Mouse (Mus musculus): ENCODE measurements around the gene Trip12.

Gene Trip12

GRCm38 (mm10) chr1:84859597-84859996 lies 19.3 kb upstream of the Trip12 start:
- no peak for DNase-seq

- no peak for DNase-seq
These were observed 15.4 kb upstream of the Trip12 start for GRCm38 (mm10) chr1:84855756-84856155.

- no peak for DNase-seq
These were observed 14.7 kb upstream of the Trip12 start for GRCm38 (mm10) chr1:84854966-84855365.

GRCm38 (mm10) chr1:84853721-84854120 lies 13.4 kb upstream of the Trip12 start:
- DNase-seq = no peak

- no peak for DNase-seq
These were observed 11.4 kb upstream of the Trip12 start for GRCm38 (mm10) chr1:84851512-84852235.

GRCm38 (mm10) chr1:84850471-84850870 lies 10.2 kb upstream of the Trip12 start:
- no peak for DNase-seq

- no peak for DNase-seq
These were observed 9.5 kb upstream of the Trip12 start for GRCm38 (mm10) chr1:84849804-84850203.

- DNase-seq = no peak
These were observed 8.6 kb upstream of the Trip12 start for GRCm38 (mm10) chr1:84848801-84849455.

- DNase-seq = no peak
These were observed 8.0 kb upstream of the Trip12 start for GRCm38 (mm10) chr1:84848335-84848734.

- DNase-seq = no peak
These were observed 7.4 kb upstream of the Trip12 start for GRCm38 (mm10) chr1:84847698-84848097.

GRCm38 (mm10) chr1:84843366-84843765 lies 3.0 kb upstream of the Trip12 start:
- DNase-seq = no peak

GRCm38 (mm10) chr1:84841061-84841460 lies 745 bp upstream of the Trip12 start:
- no peak for DNase-seq

GRCm38 (mm10) chr1:84839309-84840017 lies 853 bp downstream of the Trip12 start, which contains the start of gene Fbxo36:
Gene Fbxo36, plus strand, starts transcription at chr1:84839841.
- DNase-seq = peak; percentile 94

GRCm38 (mm10) chr1:84838621-84839151 lies 1.6 kb downstream of the Trip12 start:
- peak; percentile 70 to 81 for DNase-seq

- peak in 1 of 2 experiments; percentile 2 for DNase-seq
These were observed 2.2 kb downstream of the Trip12 start for GRCm38 (mm10) chr1:84838156-84838555.

GRCm38 (mm10) chr1:84837523-84838145 lies 2.7 kb downstream of the Trip12 start:
- DNase-seq = no peak

- no peak for DNase-seq
These were observed 15.2 kb downstream of the Trip12 start for GRCm38 (mm10) chr1:84825091-84825490.

GRCm38 (mm10) chr1:84817596-84817995 lies 22.7 kb downstream of the Trip12 start:
- no peak for DNase-seq

GRCm38 (mm10) chr1:84803788-84804187 lies 36.5 kb downstream of the Trip12 start:
- DNase-seq = no peak

- no peak for DNase-seq
These were observed 41.1 kb downstream of the Trip12 start for GRCm38 (mm10) chr1:84799166-84799565.

GRCm38 (mm10) chr1:84795335-84795734 lies 45.0 kb downstream of the Trip12 start:
- no peak for DNase-seq

GRCm38 (mm10) chr1:84791393-84791792 lies 48.9 kb downstream of the Trip12 start:
- no peak for DNase-seq

- no peak for DNase-seq
These were observed 59.7 kb downstream of the Trip12 start for GRCm38 (mm10) chr1:84780630-84781029.
